Mouse (Mus musculus) ovary, postnatal 36 days (tissue): ENCODE measurements around the gene Ssr3.

Experiments
- DNase-seq: peaks from one replicate; pipeline ENCODE4 v3.0.0; 2022; ENCODE audit warnings: low spot score, mixed read lengths

The Ssr3 gene

DNA sequence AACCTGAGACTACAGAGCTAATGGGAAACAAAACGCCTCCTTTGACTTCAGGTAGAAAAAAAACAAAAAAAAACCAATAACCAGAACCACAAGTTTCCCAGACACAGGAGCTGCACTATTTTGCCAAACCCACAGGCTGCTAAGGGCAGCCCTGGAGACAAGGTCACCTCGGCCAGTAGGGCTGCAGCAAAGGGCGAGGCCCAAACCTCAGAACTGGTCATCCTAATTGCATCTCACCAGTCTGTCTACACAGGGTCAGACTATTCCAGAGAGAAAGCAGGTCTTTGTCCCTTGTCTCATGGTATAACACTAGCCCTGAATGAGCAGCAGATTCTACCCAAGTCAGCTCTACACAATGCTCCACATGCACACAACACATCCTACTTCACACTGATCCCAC, 17.7 kb downstream of the Ssr3 start:
- no peak for DNase-seq

DNA sequence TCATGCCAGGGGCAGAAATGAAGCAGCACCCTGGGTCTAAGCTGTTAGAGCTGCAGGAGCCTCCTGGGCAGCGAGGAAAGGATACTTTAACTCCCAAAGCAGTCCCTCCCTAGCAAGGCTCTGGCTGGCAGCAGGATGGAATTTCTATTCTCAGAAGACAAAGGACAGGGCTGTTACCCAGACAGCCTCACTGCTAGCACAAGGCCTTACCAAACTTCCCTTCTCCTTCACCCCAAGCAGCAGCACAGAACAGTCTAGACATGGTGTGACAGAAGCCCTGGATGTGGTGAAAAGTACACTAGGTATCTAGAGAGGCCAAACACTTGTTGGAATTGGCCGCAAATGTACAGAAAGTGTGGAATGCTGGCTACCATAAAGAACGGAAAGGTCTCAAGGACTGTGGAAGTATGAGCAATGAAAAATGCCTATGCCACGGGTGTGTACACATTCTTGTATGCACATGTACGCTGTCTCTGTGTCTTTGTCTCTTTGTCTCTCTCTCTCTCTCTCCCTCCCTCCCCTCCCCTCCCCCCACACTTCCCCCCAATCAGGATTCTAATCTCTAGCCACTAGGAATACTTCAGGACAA, 18.7 kb downstream of the Ssr3 start:
- DNase-seq: no peak

DNA sequence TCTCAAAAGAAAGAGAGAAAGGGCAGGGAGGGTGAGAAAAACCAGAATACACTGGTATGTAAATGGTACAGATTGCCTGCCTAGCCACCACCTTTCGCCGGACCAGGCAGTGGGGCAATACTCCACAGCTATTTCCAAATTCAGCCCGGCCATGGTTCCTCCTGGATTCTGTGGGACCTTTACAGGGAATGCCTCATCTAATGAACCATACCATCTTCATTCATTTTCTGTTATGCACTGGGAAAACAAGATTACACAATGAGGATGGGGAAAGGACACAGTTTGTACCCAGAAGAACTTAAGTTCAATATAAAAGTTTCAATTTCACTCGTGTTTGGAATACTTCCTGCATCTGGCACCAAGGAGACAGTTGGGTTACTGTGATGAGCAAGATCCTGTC, 19.9 kb downstream of the Ssr3 start:
- DNase-seq: no peak

DNA sequence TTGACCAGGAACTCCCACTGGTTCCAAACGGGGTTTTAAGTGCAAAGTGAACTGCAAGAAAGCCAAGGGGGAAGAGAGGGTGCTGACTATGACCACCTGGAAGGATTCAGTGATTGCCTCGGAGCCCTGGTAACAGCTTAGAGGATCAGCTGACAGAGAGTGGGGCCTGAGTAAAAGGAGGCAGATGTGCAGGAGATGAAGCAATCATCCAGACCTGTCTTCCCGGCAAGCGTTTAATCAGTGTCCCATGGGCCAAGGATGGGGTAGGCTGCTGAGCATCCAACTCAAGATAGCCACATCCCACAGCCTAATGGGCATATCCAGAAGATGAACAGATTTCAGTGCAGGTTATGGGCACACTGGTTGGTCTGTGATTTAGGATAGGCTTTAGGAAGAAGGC, 24.5 kb downstream of the Ssr3 start:
- no peak for DNase-seq

DNA sequence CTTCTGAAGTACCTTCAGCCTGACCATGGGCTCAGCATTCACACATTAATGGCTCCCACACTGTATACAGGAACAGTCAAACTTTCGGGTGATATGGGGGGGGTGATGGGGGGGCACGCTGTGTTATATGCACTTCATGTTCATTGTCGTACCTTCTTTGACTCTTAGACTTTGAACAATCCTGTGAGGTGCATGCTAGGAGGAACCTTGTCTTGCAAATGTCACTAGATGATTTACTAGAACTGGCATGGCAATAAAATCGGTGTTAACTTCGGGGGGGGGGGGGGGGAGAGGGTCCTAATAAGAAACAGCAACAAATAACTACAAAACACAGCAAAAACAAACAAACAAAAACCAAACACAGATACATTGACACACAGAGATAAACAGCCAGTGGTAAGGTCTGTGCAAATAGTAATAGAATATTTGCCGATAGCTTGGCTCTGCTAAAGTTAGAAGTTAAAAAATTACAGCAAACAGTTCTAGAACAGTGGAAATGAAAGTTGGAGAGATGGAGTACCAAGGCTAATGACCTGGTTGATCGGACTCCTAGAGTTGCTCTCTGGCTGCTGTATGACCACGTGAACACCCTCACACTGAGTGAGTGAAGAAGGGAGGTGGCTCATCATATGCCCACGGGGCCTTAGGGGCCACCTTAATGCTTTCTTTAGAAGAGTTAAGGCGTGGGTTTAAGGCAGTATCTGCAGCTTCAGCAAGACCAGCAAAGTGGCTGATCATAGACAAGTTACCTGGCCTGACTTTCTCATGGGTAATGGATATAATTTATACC, 26.3 kb downstream of the Ssr3 start:
- no peak for DNase-seq

DNA sequence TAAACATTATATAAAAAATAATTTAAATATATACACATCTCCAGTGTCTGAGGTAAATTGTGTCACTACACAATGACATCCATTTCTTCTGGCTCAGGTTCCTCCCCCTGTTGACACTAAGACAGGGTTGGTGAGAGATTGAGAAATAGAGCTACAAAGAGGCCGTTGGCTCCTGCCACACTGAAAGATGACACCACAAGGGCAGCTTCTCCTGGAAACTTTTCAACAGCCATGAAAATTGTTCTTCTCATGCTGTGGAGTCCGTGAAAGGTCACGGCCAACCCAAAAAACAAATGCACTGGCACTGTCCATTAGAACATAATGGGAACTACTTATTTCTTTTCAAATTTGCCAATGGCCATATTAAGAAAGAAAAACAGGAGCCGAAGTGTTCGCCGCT, 27.2 kb downstream of the Ssr3 start:
- DNase-seq: peak; percentile 36

DNA sequence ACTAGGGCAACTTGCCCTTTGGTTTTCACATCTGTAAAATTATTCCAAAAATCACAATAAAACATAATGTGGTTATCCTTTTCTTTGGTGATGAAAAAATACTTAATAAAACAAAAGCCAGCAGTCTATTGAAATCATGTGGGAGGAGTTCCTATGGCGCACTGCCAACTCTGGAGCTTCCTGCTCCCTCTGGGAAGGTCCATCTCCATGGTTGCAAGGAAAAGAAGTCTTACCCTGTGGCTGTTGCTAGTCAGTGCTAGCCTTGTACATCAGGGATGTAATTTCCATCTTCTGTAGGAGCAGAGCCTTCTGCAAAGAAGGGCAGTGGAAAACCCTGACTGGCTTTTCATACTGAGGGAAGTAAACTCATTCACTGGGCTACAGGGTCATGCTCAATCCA, 29.0 kb downstream of the Ssr3 start:
- peak; percentile 53 for DNase-seq

DNA sequence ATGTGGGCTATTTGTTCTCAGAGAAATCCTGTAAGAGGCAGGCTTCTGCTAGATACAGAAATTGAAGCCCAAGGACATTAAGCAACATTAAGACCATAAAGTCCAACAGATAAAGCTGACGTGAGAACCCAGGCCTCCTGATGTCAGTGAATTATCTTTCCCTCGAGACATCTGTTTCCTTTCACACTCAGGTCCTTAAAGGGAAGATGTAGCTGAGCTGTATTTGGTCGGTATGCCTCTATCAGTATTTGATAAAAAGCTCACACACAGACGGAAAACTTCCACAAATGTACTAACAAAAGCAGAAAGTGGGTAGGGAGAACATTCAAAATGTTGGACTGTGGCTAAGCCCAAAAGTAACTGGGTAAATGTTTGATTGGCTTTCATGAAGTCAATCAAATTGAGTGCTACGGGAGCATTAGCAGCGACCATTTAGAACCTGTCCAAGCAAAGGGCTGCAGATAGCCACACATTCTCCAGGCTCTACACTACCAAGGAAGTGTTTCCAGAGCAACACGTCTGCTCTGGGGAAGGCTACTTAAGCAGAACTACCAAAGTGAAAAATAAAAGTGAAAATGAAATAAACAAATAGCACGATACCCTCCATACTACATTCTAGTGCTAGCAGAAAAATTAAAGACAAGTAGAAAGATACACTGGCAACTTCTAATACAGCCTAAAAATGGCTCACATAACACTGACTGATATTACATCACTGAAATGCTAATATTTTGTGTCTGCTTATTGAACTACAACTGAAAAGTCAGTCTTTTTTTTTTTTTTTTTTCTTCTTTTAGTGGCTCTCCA, 32.1 kb downstream of the Ssr3 start:
- DNase-seq: no peak

DNA sequence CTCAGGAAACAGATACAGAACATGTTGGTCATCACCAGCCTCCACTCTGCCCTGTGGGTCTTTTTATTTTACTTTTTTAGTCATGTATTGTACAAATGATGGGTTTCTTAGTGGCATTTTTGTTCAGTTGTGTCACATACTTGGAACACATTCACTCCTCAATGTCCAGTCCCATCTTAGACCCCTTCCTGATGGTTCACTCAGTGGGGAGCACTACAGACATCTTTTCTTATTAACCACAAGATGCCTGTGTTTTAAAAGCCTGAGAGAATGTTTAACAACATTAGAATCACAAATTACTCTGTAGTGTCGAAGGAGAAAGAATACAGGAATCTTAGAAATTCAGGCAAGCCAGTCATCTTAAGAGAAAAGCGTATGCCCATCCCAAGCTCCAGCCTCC, 33.6 kb downstream of the Ssr3 start:
- DNase-seq: no peak

DNA sequence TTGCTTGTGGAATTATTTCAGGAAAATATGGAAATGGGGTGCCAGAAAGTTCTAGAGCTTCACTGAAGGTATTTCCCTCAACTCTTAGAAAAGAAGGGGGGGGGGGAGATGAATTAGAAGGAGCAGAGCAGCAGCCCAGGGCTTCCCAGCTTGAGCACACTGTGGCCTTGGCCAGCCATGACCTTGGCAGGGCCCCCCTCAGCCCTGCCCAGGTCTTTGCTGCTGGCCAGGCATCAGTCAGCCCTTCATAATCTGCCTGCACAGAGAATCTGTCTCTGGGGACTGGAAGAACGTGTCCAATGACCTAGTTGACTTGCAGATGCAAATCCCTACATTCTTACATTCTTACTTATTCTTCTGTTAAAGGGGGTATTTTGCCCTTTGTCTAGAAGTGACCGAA, 34.1 kb downstream of the Ssr3 start:
- DNase-seq: no peak

DNA sequence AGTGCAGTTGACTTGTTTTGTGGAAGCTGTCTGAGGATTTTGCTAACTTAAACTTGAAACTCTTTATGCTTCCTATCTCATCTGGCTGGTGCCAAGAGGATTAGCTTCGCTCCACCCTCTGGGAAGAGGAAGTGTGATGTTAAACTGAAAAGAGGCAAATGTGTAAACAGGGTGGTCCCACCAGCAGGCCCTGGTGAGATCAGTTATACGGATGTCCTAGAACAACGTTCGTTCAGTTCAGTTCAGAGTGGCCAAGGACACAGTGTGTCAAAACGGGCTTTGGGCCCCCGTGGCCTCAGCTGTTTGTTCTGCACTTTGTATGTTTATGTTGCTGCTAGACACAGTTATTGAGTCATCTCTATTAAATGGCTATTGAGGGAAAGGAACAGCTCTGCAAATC, 36.9 kb downstream of the Ssr3 start:
- no peak for DNase-seq

DNA sequence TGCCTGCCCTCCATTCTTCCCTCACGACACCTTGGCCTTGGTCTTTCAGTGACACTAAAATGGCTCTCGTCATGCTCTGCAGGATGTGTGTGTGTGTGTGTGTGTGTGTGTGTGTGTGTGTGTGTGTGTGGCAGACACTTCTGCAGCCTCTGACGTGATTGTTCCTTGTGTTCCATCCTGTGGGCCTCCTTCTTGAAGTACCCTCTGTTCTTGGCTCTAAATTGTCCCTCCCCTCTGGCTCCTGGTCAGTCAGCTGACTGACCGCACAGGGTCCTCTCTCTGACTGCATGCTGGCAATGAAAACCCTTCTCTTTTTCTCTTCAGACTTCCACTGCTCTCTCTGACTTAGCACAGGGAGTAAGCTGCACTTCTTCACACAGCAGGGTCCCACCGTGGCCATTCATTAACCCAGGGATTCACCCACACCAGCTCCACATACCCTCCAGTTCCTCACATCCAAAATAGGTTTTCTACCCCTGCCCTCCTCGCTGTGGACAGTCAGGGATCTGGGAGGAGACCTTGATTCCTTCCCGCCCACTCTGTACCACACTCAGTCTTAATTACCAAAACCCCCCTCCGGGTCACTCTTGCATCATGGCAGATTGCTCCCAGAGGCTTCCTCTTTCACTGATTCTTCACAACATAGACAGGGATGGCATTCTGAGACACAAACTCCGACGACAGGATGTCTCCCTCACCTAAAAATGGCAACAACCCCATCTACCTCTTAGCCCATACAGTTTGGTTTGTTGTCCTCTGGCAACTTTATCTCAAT, 39.0 kb downstream of the Ssr3 start:
- DNase-seq: no peak

DNA sequence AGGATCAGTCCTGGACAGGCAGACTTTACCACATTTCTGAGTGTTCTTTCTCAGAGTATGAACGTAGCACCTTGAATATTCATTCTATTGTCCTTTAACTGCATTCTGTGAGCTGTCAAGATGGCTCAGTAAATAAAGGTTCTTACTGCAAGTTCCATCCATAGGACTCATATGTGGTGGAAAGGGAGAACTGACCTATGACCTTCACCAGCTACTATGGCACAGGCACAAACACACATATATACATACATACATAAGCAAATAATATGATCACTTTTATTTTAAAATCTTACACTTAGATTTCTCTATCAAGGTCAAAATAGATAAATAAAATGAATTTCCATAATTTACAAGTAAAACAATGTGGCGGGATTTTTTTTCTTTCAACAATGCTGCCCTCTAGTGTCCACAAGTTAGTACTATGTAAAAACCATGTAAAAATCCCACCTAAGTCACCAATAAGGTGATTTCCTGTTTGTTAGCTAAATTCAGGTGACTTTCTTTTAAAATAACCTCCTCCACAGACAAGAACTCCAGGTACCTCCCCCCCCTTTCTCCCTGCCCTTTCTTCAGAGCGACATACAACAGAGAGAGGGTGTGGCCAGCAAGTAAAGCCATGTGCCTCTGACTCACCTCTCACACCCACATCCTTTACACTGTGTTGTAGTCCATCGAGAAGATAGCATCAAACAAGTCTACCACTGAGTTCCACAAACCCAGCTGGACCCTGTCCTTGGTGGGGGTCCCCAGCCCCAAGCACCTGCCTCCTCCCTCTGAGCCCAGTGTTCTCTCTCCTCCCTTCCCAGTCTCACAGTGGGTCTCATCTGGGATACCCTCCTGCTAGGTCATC, 39.9 kb downstream of the Ssr3 start:
- DNase-seq: no peak

DNA sequence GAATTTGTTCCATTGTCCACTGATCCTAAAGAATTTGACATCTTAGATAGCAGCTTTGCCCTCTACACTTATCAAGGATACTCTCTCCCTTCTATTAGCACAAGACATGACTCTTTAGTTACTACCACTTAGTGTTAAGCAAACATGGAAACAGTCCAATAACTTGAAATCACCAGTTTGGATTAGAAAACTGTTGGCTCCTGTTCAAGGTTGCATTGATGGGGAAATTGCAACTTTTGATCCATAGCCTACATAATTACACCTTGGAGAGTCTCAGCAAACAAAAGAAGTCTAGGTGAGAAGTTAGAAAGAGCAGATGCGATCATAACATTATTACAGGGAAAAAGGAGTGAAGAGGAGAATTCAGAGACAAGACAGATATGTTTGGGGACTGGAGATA, 46.2 kb downstream of the Ssr3 start:
- no peak for DNase-seq

DNA sequence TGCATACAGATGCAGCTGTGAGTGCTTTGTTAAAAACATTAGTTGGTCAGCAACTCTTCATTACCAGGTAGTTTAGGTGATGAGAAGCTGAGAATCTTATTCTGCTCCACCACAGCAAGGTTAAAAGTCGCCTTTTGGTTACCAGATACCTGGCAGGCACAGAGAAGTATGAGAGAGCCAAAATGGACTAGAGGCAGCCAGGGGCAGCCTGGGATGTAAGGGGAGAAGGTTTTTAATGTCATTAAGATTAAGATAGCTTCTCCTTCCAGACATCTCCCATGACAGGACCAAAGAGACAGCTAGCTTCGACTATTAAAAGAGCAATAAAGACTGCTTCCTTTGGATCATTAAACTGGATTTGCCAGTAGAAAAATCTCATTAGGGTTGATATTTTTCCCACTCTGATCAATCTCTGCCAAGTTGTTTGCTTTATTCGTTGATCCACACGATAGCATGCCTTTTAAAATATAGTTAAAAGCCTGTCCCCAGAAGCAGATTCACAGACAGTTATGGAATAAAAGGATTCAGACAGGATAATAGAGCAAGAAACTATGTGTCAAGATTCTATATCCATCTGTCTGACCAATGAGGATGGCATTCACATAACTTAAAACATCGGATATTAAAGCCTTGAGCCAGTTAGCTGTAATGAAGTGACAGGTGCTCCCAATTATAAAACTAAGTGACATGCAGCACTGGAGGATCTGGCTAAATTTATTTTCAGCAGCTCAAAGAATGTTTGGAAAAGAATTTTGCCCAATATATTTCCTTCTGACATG, 52.1 kb downstream of the Ssr3 start:
- DNase-seq: no peak

DNA sequence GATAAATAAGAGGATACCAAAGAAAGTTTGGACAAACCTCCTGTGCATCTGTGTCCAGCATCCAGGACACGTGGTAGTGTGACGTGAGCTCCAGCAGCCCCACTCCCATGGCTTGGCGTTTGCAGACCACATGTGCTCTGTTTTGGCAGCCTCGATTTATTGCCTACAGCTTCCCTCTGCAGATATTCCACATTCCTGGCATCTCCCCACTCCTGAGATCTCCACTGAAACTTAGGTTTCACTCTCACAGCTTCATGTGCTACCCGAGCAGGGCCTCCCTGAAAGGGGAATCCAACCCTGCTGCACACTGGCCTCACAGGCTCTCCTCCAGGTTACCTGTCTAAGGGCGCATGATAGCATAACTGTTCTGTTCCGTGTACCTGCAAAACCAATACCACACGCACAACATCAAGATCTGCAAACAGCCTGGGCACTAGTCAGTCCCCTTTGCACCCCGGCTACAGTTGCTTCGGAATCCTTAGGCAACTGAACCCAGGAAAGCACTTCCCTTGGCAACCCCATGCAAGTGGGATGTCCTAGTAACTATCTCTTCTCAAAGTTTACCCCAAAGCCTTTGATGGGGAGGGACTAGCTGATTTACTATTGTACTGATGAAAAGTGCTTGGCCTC, 54.5 kb downstream of the Ssr3 start:
- no peak for DNase-seq
